ENCODE assay signal across 26 mouse cellular contexts in the genomic region with DNA sequence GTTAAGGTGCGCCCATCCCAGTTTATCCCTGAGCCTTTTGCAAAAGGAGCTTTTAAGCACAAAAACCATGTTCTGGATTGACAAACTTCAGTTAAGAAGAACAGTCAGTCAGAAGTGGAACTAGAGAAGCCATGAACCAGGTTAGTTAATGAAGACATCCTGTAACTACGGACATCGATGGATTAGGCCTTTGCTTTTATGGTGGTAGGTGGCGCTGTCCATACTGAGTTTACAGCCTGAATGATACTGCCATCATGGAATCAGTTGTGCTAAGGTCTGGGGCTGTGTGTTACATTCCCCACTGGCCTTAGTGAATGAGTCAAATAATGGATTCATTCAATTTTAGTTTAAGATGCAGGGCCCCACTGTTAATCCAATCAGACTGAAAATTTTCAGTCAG. TPM values are rescaled to one million over a fixed set of nuclear protein-coding genes. Genes with fewer than 3 reads are reported as not detected.
DNase-seq lines count a peak whose midpoint lies in the region; ATAC-seq and TF ChIP-seq lines count a peak whose summit lies in the region.
"Had no signal": no experiment of that assay in that cellular context is flagged by ENCODE, and none has a peak within 500 bp of the region (broad histone marks: within the 10 kb centered on the region; RNA-seq: fewer than 3 reads in every experiment).

No protein-coding gene starts in this region.

- no peak overlapping the region for H3K9ac ChIP-seq in hindbrain, embryonic 14.5 days
- H3K9ac ChIP-seq in hindbrain, embryonic 16.5 days (ENCODE audit: low read depth, low read length) = no peak overlapping the region
- H3K9ac ChIP-seq in hindbrain, embryonic 15.5 days = no peak overlapping the region
- H3K9ac ChIP-seq: liver, embryonic 15.5 days had no signal

- no peaks in the 10 kb centered on the region for H3K27me3 ChIP-seq in hindbrain, embryonic 14.5 days (ENCODE audit: control insufficient read depth, insufficient read depth, low read length)
- no peaks in the 10 kb centered on the region for H3K27me3 ChIP-seq in hindbrain, embryonic 16.5 days (replicated peaks; ENCODE audit: control insufficient read depth, insufficient read depth, low read length)
- H3K27me3 ChIP-seq in E14TG2a.4 (ENCODE audit: insufficient read depth, low read length) = no peaks in the 10 kb centered on the region
- H3K27me3 ChIP-seq in hindbrain, embryonic 15.5 days = no peaks in the 10 kb centered on the region
- H3K27me3 ChIP-seq: heart, embryonic 15.5 days; liver, embryonic 15.5 days; megakaryocyte, embryonic 14.5 days had no signal

- ATAC-seq in hindbrain, embryonic 14.5 days (ENCODE audit: low FRiP score) = no peak
- no peak for ATAC-seq in hindbrain, embryonic 16.5 days
- ATAC-seq in hindbrain, embryonic 15.5 days (ENCODE audit: low FRiP score, low read depth) = no peak

- H3K4me3 ChIP-seq in hindbrain, embryonic 14.5 days (replicated peaks; ENCODE audit: low read length) = no peak overlapping the region
- no peak overlapping the region for H3K4me3 ChIP-seq in hindbrain, embryonic 16.5 days (ENCODE audit: low read length)
- H3K4me3 ChIP-seq in E14TG2a.4 (replicated peaks; ENCODE audit: low read length) = peak overlapping the region; percentile 90
- H3K4me3 ChIP-seq in hindbrain, embryonic 15.5 days = no peak overlapping the region

- 97% methylated on average over 4 of the region's 4 CpGs for WGBS in hindbrain, embryonic 14.5 days
- WGBS in hindbrain, embryonic 16.5 days = 99% methylated on average over 4 of the region's 4 CpGs
- WGBS in hindbrain, embryonic 15.5 days = 98% methylated on average over 4 of the region's 4 CpGs

- no peak for DNase-seq in hindbrain, embryonic 14.5 days (ENCODE audit: low spot score)
- DNase-seq in 416B (ENCODE audit: low read depth) = peak; percentile 7
- no peak for DNase-seq in left cerebral cortex, postnatal 10 days (ENCODE audit: extremely low spot score in 1 of 2, low spot score in 2 of 2)
- DNase-seq in layer of hippocampus, adult 9-11 months = no peak
- DNase-seq: adrenal gland, adult 8-10 months; cerebellum, adult 18-20 months; gastrocnemius, adult 2 months; heart, adult 18-20 months; kidney, adult 2 months; kidney, postnatal 36 days; lung, postnatal 10 days; right cerebral cortex, postnatal 25 days; thymus, postnatal 14 days had no signal

- intact Hi-C loops in left cerebral cortex, postnatal 10 days (cut with DNase I) = no loop called here

- H3K4me2 ChIP-seq in hindbrain, embryonic 14.5 days (replicated peaks) = peak overlapping the region; percentile 60
- H3K4me2 ChIP-seq in hindbrain, embryonic 16.5 days (ENCODE audit: low read length) = no peak overlapping the region
- peak overlapping the region; percentile 58; the same call in 1 of the 2 replicates for H3K4me2 ChIP-seq in hindbrain, embryonic 15.5 days

- no peaks in the 10 kb centered on the region for H3K36me3 ChIP-seq in hindbrain, embryonic 14.5 days (replicated peaks; ENCODE audit: control insufficient read depth, insufficient read depth)
- H3K36me3 ChIP-seq in hindbrain, embryonic 16.5 days (ENCODE audit: control insufficient read depth, insufficient read depth, low read length) = peaks cover 5% of the 10 kb centered on the region; the same call in 1 of the 2 replicates
- peaks cover 7% of the 10 kb centered on the region; the same call in 1 of the 2 replicates for H3K36me3 ChIP-seq in E14TG2a.4 (ENCODE audit: insufficient read depth, low read length)
- peaks cover 11% of the 10 kb centered on the region; the same call in 1 of the 2 replicates for H3K36me3 ChIP-seq in hindbrain, embryonic 15.5 days
- H3K36me3 ChIP-seq: heart, embryonic 15.5 days; liver, embryonic 15.5 days had no signal

- no peak overlapping the region for H3K27ac ChIP-seq in hindbrain, embryonic 14.5 days
- H3K27ac ChIP-seq in hindbrain, embryonic 16.5 days (ENCODE audit: low read depth, low read length) = no peak overlapping the region
- no peak overlapping the region for H3K27ac ChIP-seq in hindbrain, embryonic 15.5 days (replicated peaks)
- H3K27ac ChIP-seq: heart, embryonic 15.5 days; liver, embryonic 15.5 days; stomach, postnatal 0 days had no signal

- peaks cover 44% of the 10 kb centered on the region for H3K9me3 ChIP-seq in hindbrain, embryonic 14.5 days (ENCODE audit: control insufficient read depth, low read length)
- H3K9me3 ChIP-seq in hindbrain, embryonic 16.5 days (ENCODE audit: control insufficient read depth, low read length) = peaks cover 28% of the 10 kb centered on the region
- no peaks in the 10 kb centered on the region for H3K9me3 ChIP-seq in E14TG2a.4 (ENCODE audit: low read length)
- H3K9me3 ChIP-seq in hindbrain, embryonic 15.5 days = peaks cover 18% of the 10 kb centered on the region
- H3K9me3 ChIP-seq: G1E; heart, embryonic 15.5 days; liver, embryonic 15.5 days had no signal

- TF ChIP-seq CTCF in E14TG2a.4 (conservative IDR thresholded peaks at IDR 0.05; ENCODE audit: low read length) = peak; percentile 15

- H3K4me1 ChIP-seq in hindbrain, embryonic 14.5 days (replicated peaks; ENCODE audit: control insufficient read depth, insufficient read depth, low read length) = no peaks in the 10 kb centered on the region
- H3K4me1 ChIP-seq in hindbrain, embryonic 16.5 days (ENCODE audit: control insufficient read depth, insufficient read depth, low read depth, low read length) = no peaks in the 10 kb centered on the region
- H3K4me1 ChIP-seq in E14TG2a.4 (replicated peaks; ENCODE audit: low read depth, low read length) = peaks cover 43% of the 10 kb centered on the region
- H3K4me1 ChIP-seq in hindbrain, embryonic 15.5 days (replicated peaks) = 0 out of 2 replicates have a peak, but pooled peaks cover 8% of the 10 kb centered on the region
- H3K4me1 ChIP-seq: heart, embryonic 15.5 days; liver, embryonic 15.5 days had no signal

RNA-seq across cellular contexts. Expression of gene Gm4924, which starts 1.3 kb away (rescaled TPM):
- polyA plus RNA-seq in hindbrain, embryonic 14.5 days (2014; fragmentation: Nextera tagmentation; extraction: Ambion mirVana) = 12.2 and 13.4 TPM in 2 replicates
- polyA plus RNA-seq in hindbrain, embryonic 16.5 days (2015; fragmentation: Nextera tagmentation; extraction: Ambion mirVana) = 11.9 and 13.8 TPM in 2 replicates
- polyA plus RNA-seq in hindbrain, embryonic 15.5 days (2015; fragmentation: Nextera tagmentation; extraction: Ambion mirVana) = 13.6 and 16.0 TPM in 2 replicates
- 1 to 10 TPM; 7.1 TPM for total RNA-seq in left cerebral cortex, postnatal 10 days (2021)
- polyA plus RNA-seq: erythroblast, embryonic 14.5 days had no signal

RNA-seq across cellular contexts. Expression of gene 4932415D10Rik, which starts 39.0 kb away (rescaled TPM):
- polyA plus RNA-seq in hindbrain, embryonic 14.5 days (2014; fragmentation: Nextera tagmentation; extraction: Ambion mirVana) = not detected in 2 replicates
- polyA plus RNA-seq in hindbrain, embryonic 16.5 days (2015; fragmentation: Nextera tagmentation; extraction: Ambion mirVana) = not detected in 2 replicates
- not detected in 2 replicates for polyA plus RNA-seq in hindbrain, embryonic 15.5 days (2015; fragmentation: Nextera tagmentation; extraction: Ambion mirVana)
- total RNA-seq in left cerebral cortex, postnatal 10 days (2021) = not detected
- total RNA-seq: adrenal gland, adult 8-10 months; gastrocnemius, adult 2 months; heart, adult 18-20 months; hematopoietic stem cell, adult 5-6 weeks had no signal
- polyA plus RNA-seq: brain, embryonic 14.5 days; embryonic facial prominence, embryonic 11.5 days; G1E; heart, embryonic 15.5 days; kidney, adult 2 months; limb, embryonic 14.5 days; liver, embryonic 15.5 days; stomach, postnatal 0 days had no signal
